Mouse (Mus musculus): ENCODE results near the gene 1700003E16Rik.

Gene 1700003E16Rik

DNA sequence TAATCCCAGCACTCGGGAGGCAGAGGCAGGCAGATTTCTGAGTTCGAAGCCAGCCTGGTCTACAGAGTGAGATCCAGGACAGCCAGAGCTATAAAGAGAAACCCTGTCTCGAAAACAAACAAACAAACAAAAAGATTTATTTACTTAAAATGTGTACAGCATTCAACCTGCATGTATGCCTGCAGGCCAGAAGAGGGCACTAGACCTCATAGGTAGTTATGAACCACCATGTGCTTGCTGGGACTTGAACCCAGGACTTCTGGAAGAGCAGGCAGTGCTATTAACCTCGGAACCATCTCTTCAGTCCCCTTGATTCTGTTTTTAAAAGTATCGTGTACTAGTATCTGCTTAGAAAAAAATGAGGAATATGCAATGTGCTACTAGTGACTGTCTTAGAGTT, 28.8 kb upstream of the 1700003E16Rik start:
- DNase-seq (ENCODE audit: low spot score in 2 of 2): no peak

- no peak for DNase-seq (ENCODE audit: low spot score in 2 of 2)
These were observed 24.7 kb upstream of the 1700003E16Rik start for GRCm38 (mm10) chr6:83131469-83132034.

DNA sequence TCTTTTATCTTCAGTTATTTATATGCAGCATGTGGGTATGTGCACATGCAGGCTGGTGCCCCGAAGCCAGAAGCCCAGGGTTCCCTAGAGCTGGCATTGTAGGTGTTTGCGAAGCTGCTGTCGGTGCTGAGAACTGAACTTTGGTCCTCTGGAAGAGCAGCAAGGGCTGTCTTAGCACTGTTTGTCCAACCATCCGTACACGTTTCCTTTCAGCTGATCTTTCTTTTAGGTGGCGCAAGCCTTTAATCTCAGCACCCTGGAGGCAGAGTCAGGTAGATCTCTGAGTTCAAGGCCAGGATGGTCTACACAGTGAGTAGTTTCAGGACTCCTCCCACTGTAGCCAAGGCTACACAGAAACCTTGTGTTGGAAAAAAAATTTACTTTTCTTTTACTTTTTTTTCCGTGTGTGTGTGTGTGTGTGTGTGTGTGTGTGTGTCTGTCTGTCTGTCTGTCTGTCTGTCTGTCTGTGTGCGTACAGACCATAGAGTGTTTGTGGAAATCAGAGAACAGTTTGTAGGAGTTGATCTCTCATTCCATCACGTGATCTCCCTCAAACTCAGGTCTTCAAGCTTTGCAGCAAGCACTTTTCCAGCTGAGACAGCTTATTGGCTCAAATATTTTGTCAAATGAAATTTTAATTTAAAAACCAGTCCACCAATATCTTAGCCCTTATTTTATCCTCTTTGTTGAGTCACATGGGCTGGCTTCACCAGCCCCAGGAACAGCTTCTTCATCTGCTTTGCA, 23.9 kb upstream of the 1700003E16Rik start:
- DNase-seq (ENCODE audit: low spot score in 2 of 2): no peak

DNA sequence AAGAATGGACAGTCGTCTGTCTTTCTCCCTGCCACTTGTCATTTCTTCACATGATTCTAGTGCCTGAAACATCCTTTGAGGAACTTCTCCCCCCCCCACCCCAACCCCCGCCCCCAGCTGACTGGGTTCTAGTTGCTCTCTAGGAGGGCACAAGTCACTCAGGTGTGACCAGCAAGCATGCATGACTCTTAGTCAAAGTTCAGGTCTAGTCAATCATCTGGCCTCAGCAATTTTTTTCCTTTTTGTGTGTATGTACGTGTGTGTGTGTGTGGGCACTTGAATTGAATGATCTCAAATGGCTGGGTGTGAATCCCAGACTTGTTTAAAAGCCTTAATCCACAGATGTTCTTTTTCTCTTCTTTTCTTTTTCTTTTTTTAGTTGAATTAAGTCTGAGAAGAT, 22.0 kb upstream of the 1700003E16Rik start:
- DNase-seq (ENCODE audit: low spot score in 2 of 2): no peak

DNA sequence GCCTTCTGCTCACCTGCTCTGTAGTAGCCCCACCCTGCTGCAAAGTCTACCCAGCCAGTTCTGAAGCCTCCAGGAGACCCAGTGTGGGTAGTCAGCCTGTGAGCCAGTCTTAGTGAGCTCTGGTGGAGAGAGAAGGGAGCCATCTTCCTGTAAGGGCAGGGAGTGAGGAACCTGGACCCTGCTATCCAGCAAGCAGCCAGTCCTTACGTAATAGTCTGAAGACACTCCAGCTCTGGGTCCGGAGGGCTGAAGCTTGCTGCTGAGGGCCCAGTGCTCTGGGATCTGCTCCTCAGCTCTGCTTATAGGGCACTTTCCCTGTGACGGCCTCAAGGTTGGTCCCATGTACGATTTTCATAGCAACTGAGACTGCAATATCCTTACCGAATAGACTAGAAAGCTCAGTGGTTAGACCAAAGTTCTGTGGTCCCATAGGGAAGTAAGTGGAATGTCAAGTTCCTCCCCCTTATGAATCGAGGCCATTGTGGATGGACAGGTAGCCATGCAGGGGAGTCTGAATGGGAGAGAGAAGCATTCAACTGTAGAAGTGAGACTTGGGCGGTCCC, 21.2 kb upstream of the 1700003E16Rik start, which contains the start of gene Rtkn:
Gene Rtkn, plus strand, starts transcription at position 513 of the 563 bp plus-strand sequence.
- no peak for DNase-seq (ENCODE audit: low spot score in 2 of 2)

DNA sequence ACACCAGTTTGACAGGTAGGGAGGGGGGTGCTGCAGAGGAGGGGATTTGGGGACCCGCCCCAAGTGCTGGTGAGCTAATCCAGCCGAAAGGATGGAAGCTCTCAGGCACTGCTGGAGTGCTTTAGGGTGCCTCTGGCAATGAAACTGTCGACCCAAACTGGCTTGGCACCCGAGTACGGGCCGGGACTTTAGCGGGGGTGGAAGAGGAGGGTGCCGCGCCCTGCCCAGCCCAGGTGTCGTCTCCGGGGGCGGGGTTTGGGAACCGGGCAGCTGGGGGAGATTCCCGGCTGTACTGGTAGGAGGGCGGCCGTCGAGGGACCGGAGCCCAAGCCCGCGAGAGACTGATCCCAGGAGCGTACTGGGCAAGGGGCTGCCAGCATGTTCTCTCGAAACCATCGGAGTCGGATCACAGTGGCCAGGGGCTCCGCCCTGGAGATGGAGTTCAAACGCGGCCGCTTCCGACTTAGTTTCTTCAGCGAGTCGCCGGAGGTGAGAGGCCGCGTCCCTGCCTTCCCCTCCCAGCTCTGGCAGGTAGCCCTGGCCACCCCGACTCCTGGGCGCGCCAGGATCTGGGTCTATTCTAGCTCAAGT, 20.5 kb upstream of the 1700003E16Rik start:
- DNase-seq (ENCODE audit: low spot score in 2 of 2): peak in 1 of 2 experiments; percentile 18

GRCm38 (mm10) chr6:83136291-83136880, 19.8 kb upstream of the 1700003E16Rik start:
- no peak for DNase-seq (ENCODE audit: low spot score in 2 of 2)

DNA sequence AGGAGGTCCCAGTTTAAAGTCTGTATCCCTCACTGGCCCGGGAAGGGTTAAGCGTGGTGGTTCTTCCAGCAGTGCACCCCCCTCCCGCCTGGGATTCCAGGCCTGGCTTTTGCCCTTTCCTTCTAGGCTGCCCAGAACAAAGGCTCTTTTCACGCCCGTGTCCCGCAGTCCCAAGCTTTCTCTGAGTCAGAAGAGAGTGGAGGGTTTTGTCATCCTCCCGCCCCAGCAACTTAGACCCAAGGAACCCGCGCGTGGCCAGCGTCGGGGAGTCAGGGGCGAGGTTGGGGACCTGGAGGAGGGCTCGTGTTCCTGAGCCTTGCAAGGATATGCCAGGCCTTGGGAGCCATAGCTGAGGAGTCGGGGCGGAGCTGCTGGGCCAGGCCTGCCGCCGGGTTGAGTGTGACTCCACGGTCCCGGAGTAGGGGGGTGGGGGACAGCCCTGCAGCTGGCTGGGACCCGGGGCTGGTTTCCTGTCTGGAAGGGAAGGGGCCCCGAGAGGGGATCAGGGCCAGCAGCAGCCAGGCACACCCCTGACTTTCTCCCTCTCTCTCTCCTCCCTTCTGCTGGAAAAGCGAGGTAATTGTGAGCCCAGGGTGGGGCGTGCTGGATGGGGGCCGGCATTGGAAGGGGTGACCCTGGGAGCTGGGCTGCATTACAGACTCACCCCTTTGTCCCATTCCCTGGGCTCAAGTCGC, 19.2 kb upstream of the 1700003E16Rik start:
- DNase-seq (ENCODE audit: low spot score in 2 of 2): peak; percentile 16 to 31

DNA sequence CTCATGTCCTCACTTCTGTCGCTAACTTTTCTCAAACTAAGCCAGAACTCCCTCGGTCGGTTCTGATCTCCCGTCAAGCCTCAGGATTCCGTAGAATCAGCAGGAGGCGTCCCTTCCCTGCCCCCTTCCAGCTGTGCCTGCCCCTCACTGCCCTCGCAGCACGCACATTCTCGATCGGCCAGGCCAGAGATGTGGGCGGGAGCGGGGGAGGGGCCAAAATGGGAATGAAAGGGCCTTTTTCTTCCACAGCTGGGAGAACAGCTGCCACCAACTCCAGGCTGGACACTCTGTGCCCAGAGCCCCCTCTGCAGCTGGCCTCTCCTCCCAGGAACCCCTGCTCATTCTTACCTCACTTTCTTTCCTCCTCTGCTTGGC, 18.6 kb upstream of the 1700003E16Rik start:
- peak in 1 of 2 experiments; percentile 61 for DNase-seq (ENCODE audit: low spot score in 2 of 2)

- peak in 1 of 2 experiments; percentile 27 for DNase-seq (ENCODE audit: low spot score in 2 of 2)
These were observed 18.1 kb upstream of the 1700003E16Rik start for GRCm38 (mm10) chr6:83138056-83138455.

- peak in 1 of 2 experiments; percentile 13 for DNase-seq (ENCODE audit: low spot score in 2 of 2)
These were observed 16.2 kb upstream of the 1700003E16Rik start for GRCm38 (mm10) chr6:83140044-83140443.

DNA sequence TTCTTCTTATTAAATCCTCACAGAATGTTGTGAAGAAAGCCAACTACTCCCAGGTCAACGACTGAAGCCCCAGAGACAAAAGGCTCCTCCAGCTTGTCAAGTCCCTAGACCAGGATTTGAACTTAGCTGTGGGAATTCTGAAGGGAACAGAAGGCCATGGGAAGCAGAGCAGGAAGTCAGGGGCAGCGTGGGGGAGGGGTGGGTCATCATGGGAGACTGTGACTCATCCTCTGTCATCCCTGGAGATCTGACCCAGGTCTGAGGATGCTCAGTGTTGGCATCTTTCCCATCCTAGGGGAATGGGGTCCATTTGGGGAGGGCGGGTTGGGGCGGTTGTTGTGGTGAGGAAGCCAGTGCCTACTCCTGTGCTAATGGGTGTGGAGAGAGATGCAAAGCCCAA, 14.6 kb upstream of the 1700003E16Rik start:
- no peak for DNase-seq (ENCODE audit: low spot score in 2 of 2)

DNA sequence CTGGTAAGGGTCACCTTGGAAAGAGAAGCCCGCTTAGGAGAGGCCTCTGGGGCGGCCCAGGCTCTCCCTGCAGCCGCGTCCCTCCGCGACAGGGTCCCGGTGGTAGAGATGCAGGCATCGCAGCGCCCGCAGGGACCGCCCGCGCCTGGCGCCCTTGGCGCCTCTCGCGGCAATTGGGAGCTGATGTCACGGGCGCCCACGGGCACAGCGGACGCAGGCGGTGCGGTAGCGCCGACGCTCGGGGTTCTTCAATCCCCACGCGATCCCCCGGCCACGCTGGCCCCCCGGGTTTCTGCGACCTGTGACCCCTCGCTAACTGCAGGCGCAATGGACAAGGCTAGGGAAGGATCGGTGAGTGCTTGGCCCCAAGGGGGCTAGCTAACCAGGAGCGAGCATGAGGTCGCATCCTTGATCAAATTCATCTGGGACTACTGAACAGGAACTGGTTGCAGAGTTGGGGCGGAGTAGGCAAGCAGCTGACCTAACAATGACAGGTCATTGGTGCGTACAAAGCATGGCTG, 13.9 kb upstream of the 1700003E16Rik start:
- DNase-seq (ENCODE audit: low spot score in 2 of 2): peak in 1 of 2 experiments; percentile 17

GRCm38 (mm10) chr6:83142886-83143285, 13.3 kb upstream of the 1700003E16Rik start:
- no peak for DNase-seq (ENCODE audit: low spot score in 2 of 2)

DNA sequence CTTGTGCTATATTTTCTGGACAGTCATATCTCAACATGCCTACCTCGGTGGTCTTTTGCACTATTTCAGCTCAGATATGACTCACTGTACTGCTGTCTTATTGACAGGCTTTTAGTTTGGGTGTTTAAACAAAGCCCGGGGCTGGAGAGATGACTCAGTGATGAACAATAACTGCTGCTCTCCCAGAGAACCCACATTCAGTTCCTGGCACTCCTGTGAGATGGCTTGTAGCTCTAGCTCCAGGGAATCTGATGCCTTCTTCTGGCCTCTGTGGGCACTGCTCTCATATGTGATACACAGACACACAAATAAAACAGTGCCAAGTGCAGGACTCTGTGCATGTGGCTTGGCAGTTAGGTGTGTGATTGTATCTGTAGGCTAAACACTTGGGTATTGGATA, 11.0 kb upstream of the 1700003E16Rik start:
- DNase-seq (ENCODE audit: low spot score in 2 of 2): no peak

GRCm38 (mm10) chr6:83145805-83146204, 10.4 kb upstream of the 1700003E16Rik start:
- no peak for DNase-seq (ENCODE audit: low spot score in 2 of 2)

DNA sequence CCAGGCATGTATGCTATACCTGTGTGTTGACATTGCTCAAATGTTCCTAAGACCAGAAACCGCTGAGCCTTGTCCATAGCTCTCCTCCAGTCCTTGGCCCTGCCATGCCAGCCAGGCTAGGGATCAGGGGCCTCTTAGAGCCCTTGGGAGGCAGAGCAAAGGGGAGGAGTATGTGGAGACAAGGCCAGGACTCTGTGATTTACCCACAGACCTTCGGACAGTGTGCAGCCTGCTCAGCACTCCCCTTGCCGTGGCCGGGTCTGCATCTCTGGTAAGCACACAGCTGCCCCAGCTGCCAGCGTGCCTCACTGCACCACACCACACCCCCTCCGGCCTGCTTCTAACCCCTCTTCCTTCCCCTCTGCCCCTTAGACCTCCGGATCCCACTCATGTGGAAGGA, 8.9 kb upstream of the 1700003E16Rik start:
- no peak for DNase-seq (ENCODE audit: low spot score in 2 of 2)

GRCm38 (mm10) chr6:83151721-83152120, 4.5 kb upstream of the 1700003E16Rik start:
- DNase-seq (ENCODE audit: low spot score in 2 of 2): no peak

DNA sequence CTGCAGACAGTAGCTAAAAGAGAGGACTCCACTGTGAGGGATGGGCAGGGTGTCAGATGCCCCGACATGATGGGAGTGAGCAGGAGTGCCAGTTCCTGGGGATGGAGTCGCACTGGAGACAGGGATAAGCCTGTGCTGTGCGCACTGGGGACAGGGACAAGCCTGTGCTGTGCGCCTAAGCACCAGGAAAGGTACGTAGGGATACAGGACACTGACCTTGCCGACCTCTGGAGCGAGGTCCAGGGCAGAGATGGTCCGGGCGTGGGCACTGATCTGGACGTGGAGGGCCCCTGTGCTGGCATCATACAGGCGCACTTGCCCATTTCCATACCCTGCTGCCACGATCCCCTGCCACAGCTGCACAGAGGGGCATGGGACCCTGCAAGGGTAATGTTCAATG, 3.2 kb upstream of the 1700003E16Rik start:
- no peak for DNase-seq (ENCODE audit: low spot score in 2 of 2)

GRCm38 (mm10) chr6:83153485-83153884, 2.7 kb upstream of the 1700003E16Rik start:
- DNase-seq (ENCODE audit: low spot score in 2 of 2): no peak

- DNase-seq (ENCODE audit: low spot score in 2 of 2): no peak
These were observed 509 bp upstream of the 1700003E16Rik start for GRCm38 (mm10) chr6:83155552-83156238.
